Mouse (Mus musculus): ENCODE results near the gene Apela. TPM values are rescaled to one million over a fixed set of nuclear protein-coding genes. Genes with fewer than 3 reads are reported as not detected.

Gene Apela
- 0.72 and 1.1 TPM in 2 replicates for polyA plus RNA-seq (2015; fragmentation: Nextera tagmentation; extraction: Ambion mirVana)

DNA sequence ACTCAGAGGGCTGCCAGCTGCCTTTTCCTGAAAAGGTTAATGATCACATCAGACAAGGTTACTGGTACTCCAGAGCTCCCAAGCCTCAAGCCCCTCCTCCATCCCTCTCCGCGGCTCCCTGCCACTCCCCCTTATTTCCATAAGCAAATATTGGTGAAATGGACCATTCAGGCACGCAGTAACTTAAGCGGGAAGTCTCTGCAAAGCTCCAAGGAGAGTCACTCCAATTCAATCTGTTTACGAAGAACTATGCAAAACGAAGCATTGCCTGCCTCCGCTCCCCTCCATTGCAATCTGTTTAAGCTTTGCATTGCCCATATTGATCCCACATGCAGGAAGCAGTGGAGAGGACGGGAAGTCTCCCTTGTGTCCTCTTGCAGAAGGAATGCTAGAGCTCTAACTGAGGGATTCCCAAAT is at the start of gene Apela:
Gene Apela (minus strand): TSS at position 220 of the 417 bp plus-strand sequence.
- peak within 1 kb of the TSS; percentile 63 for H3K4me2 ChIP-seq (replicated peaks; ENCODE audit: low read depth)
- no peaks in the 10 kb centered on the region for H3K27me3 ChIP-seq (replicated peaks; ENCODE audit: control insufficient read depth, insufficient read depth, low read length)
- H3K9me3 ChIP-seq (ENCODE audit: control insufficient read depth): no peaks in the 10 kb centered on the region
- WGBS: under 1% methylated on average over 8 of the region's 8 CpGs
- peak within 1 kb of the TSS; percentile 14 for H3K4me3 ChIP-seq (ENCODE audit: low read depth, low read length)
- TF ChIP-seq CTCF (IDR thresholded peaks at IDR 0.05; ENCODE audit: low read depth): no peak
- H3K27ac ChIP-seq (ENCODE audit: low read depth, low read length): no peak within 1 kb of the TSS
- ATAC-seq: peak; percentile 38; the same call in 1 of the 2 replicates
- H3K9ac ChIP-seq (ENCODE audit: low read depth, low read length): no peak within 1 kb of the TSS
- H3K4me1 ChIP-seq (replicated peaks; ENCODE audit: control insufficient read depth, insufficient read depth, low read length): no peaks in the 10 kb centered on the region
- no peaks in the 10 kb centered on the region for H3K36me3 ChIP-seq (ENCODE audit: control insufficient read depth, insufficient read depth)

DNA sequence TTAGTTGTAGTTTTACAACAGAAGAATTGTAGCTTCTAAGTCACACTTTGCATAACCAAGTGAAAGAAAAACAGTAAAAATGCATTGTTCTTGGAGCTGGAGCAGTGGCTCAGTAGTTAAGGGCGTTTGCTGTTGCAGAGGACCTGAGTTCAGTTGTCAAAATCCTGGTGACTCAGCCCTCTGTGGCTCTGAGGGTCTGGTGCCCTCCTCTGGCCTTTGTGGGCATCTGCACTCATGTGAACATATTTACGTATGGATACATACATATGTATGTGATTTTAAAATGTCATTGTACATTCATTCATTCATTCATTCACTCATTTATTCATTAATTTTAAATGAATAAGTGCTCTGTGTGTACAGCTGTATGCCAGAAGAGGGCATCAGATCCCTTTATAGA is 48.5 kb upstream of the Apela start:
- Histone ChIP-seq H3K9me3 (ENCODE audit: control insufficient read depth) (no peaks in the 10 kb centered on the region), H3K27me3 (replicated peaks; ENCODE audit: control insufficient read depth, insufficient read depth, low read length) (no peaks in the 10 kb centered on the region), H3K4me2 (replicated peaks; ENCODE audit: low read depth) (no peak overlapping the region), H3K9ac (ENCODE audit: low read depth, low read length) (no peak overlapping the region), H3K4me1 (replicated peaks; ENCODE audit: control insufficient read depth, insufficient read depth, low read length) (no peaks in the 10 kb centered on the region), H3K4me3 (ENCODE audit: low read depth, low read length) (no peak overlapping the region), H3K36me3 (ENCODE audit: control insufficient read depth, insufficient read depth) (no peaks in the 10 kb centered on the region), H3K27ac (ENCODE audit: low read depth, low read length) (no peak overlapping the region)
- peak; percentile 40 for TF ChIP-seq CTCF (IDR thresholded peaks at IDR 0.05; ENCODE audit: low read depth)
- 72% methylated on average over 2 of the region's 2 CpGs for WGBS
- no peak for ATAC-seq

DNA sequence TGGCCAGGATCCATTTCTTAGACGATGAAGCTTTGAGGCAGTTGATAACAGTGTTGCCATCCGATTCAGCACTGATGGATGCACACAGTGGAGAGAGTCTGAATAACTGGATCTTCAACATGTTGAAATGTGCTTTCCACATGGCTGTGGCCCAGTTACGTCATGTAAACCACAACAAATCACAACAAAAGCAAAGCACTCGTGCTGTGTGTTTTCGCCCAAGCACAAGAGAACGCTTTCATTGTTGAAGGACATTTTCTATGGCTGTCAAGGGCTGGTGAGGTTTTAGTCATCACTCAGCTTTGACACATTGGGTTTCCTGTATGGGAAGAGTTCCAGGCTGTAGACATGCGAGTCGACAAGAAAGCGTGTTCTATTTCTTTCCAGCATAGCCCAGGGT is 43.6 kb upstream of the Apela start:
- Histone ChIP-seq H3K4me3 (ENCODE audit: low read depth, low read length) (no peak overlapping the region), H3K9ac (ENCODE audit: low read depth, low read length) (no peak overlapping the region), H3K4me2 (replicated peaks; ENCODE audit: low read depth) (no peak overlapping the region), H3K9me3 (ENCODE audit: control insufficient read depth) (no peaks in the 10 kb centered on the region), H3K27me3 (replicated peaks; ENCODE audit: control insufficient read depth, insufficient read depth, low read length) (no peaks in the 10 kb centered on the region), H3K27ac (ENCODE audit: low read depth, low read length) (no peak overlapping the region), H3K4me1 (replicated peaks; ENCODE audit: control insufficient read depth, insufficient read depth, low read length) (no peaks in the 10 kb centered on the region), H3K36me3 (ENCODE audit: control insufficient read depth, insufficient read depth) (no peaks in the 10 kb centered on the region)
- no peak for ATAC-seq
- WGBS: 78% methylated on average over 9 of the region's 9 CpGs
- no peak for TF ChIP-seq CTCF (IDR thresholded peaks at IDR 0.05; ENCODE audit: low read depth)

DNA sequence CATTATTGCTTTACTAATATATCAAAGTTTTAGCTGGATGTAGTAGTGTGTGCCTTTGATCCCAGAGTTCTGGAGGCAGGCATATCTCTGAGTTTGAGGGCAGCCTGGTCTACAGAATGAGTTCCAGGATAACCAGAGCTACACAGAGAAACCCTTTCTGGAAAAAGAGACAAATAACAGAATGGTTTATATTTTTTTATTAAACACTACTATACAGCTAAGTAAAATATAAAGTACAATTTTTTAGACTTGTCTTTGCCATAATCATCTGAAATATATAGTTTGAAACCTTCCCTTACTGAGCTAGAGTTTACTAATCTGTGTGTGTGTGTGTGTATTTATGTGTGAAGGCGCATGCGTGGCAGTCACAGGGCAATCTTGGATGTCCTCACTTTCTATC is 37.6 kb upstream of the Apela start, which contains the start of gene Gm10663:
Gene Gm10663 (plus strand): TSS at position 301 of the 400 bp plus-strand sequence.
- H3K9ac ChIP-seq (ENCODE audit: low read depth, low read length): no peak within 1 kb of the TSS
- H3K4me1 ChIP-seq (replicated peaks; ENCODE audit: control insufficient read depth, insufficient read depth, low read length): no peaks in the 10 kb centered on the region
- WGBS: 89% methylated on average over 2 of the region's 2 CpGs
- no peak for TF ChIP-seq CTCF (IDR thresholded peaks at IDR 0.05; ENCODE audit: low read depth)
- no peaks in the 10 kb centered on the region for H3K9me3 ChIP-seq (ENCODE audit: control insufficient read depth)
- ATAC-seq: no peak
- H3K27me3 ChIP-seq (replicated peaks; ENCODE audit: control insufficient read depth, insufficient read depth, low read length): no peaks in the 10 kb centered on the region
- no peak within 1 kb of the TSS for H3K27ac ChIP-seq (ENCODE audit: low read depth, low read length)
- no peak within 1 kb of the TSS for H3K4me3 ChIP-seq (ENCODE audit: low read depth, low read length)
- no peaks in the 10 kb centered on the region for H3K36me3 ChIP-seq (ENCODE audit: control insufficient read depth, insufficient read depth)
- no peak within 1 kb of the TSS for H3K4me2 ChIP-seq (replicated peaks; ENCODE audit: low read depth)

DNA sequence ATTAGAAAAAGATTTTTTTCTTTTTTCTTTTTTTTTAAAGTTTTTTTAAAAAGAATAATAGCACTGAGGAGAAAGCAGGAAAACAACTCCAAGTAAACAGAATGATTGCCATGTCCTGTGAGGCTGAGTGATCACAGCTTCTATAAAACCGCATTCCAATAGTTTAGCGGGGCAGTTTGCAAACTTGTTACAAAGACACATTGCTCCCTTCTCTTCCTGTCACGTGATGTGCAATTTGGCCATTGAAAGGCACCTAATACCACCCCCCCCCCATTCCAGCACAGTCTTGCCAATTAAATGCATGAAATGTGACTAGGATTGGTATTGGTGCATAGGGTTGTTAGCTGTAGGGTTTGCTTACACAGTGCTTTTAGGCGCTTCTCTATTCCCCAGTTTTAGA is 33.9 kb upstream of the Apela start:
- WGBS: 63% methylated on average over 4 of the region's 4 CpGs
- Histone ChIP-seq H3K9ac (ENCODE audit: low read depth, low read length) (no peak overlapping the region), H3K27ac (ENCODE audit: low read depth, low read length) (no peak overlapping the region), H3K4me1 (replicated peaks; ENCODE audit: control insufficient read depth, insufficient read depth, low read length) (no peaks in the 10 kb centered on the region), H3K9me3 (ENCODE audit: control insufficient read depth) (no peaks in the 10 kb centered on the region), H3K4me2 (replicated peaks; ENCODE audit: low read depth) (no peak overlapping the region), H3K4me3 (ENCODE audit: low read depth, low read length) (no peak overlapping the region), H3K27me3 (replicated peaks; ENCODE audit: control insufficient read depth, insufficient read depth, low read length) (no peaks in the 10 kb centered on the region), H3K36me3 (ENCODE audit: control insufficient read depth, insufficient read depth) (no peaks in the 10 kb centered on the region)
- no peak for TF ChIP-seq CTCF (IDR thresholded peaks at IDR 0.05; ENCODE audit: low read depth)
- ATAC-seq: no peak

DNA sequence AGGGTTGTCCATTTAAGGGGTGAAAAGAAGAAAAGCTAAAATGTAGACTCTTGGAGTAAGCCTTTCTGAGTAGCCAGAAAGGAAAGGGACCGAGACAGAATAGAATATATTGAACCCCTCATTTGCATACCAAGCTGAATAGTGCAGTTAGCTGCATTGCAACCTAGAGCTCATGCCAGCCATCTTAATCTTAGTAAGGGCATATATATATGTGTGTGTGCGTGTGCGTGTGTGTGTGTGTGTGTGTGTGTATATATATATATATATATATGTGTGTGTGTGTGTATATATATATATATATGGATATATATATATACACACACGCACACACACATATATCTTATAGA is 31.3 kb upstream of the Apela start:
- no peak overlapping the region for H3K27ac ChIP-seq (ENCODE audit: low read depth, low read length)
- H3K9ac ChIP-seq (ENCODE audit: low read depth, low read length): no peak overlapping the region
- H3K4me3 ChIP-seq (ENCODE audit: low read depth, low read length): no peak overlapping the region
- WGBS: 83% methylated on average over 4 of the region's 4 CpGs
- no peak for TF ChIP-seq CTCF (IDR thresholded peaks at IDR 0.05; ENCODE audit: low read depth)
- ATAC-seq: no peak
- H3K36me3 ChIP-seq (ENCODE audit: control insufficient read depth, insufficient read depth): no peaks in the 10 kb centered on the region
- H3K4me2 ChIP-seq (replicated peaks; ENCODE audit: low read depth): no peak overlapping the region
- no peaks in the 10 kb centered on the region for H3K27me3 ChIP-seq (replicated peaks; ENCODE audit: control insufficient read depth, insufficient read depth, low read length)
- no peaks in the 10 kb centered on the region for H3K9me3 ChIP-seq (ENCODE audit: control insufficient read depth)
- no peaks in the 10 kb centered on the region for H3K4me1 ChIP-seq (replicated peaks; ENCODE audit: control insufficient read depth, insufficient read depth, low read length)

Measured in intestine, postnatal 0 days (tissue).